Mouse (Mus musculus) pancreas, adult 10 weeks (tissue): ENCODE measurements around the gene Eef2k. TPM values are rescaled to one million over a fixed set of nuclear protein-coding genes. Genes with fewer than 3 reads are reported as not detected.

Experiments used
- polyA plus RNA-seq: library from polyadenylated mRNA; stranded (reverse); fragments of 350-450 nt; fragmentation: Illumina TruSeq; extraction: RNeasy Lipid Tissue Mini Kit (QIAGEN cat#74804); gene quantifications from one replicate; pipeline ENCODE4 v1.2.3, GENCODE M21; 2015; ENCODE audit warnings: low read depth, low replicate concordance; ENCODE audit not compliant: insufficient read depth

The Eef2k gene
- polyA plus RNA-seq = 11.0 TPM

GRCm38 (mm10) chr7:120842345-120843036 is at the start of gene Eef2k:
Gene Eef2k, plus strand, starts transcription at chr7:120842831.

GRCm38 (mm10) chr7:120811834-120812415 is 30.7 kb upstream of the Eef2k start, which contains the start of gene Gm5737:
Gene Gm5737, plus strand, starts transcription at chr7:120812365.

GRCm38 (mm10) chr7:120917592-120918461 is 75.2 kb downstream of the Eef2k start, which contains the start of gene Polr3e:
Gene Polr3e, plus strand, starts transcription at chr7:120917744.

Other genes with a start within 250 kb of the Eef2k start
- gene Uqcrc2, start 207.7 kb upstream of the Eef2k start, polyA plus RNA-seq = 35.2 TPM
- gene Pdzd9, start 172.5 kb upstream of the Eef2k start, polyA plus RNA-seq = not detected
- 14.9 TPM for gene Mosmo, start 165.2 kb upstream of the Eef2k start, polyA plus RNA-seq
- 4.8 TPM for gene Vwa3a, start 103.5 kb upstream of the Eef2k start, polyA plus RNA-seq
- gene Gm5737, start 30.5 kb upstream of the Eef2k start, polyA plus RNA-seq = not detected
- 3.8 TPM for gene Polr3e, start 74.9 kb downstream of the Eef2k start, polyA plus RNA-seq
- 6.9 TPM for gene Cdr2, start 139.5 kb downstream of the Eef2k start, polyA plus RNA-seq
- 0.90 TPM for gene Mfsd13b, start 139.7 kb downstream of the Eef2k start, polyA plus RNA-seq
- gene Mettl9, start 191.6 kb downstream of the Eef2k start, polyA plus RNA-seq = 17.6 TPM
- 0.74 TPM for gene Igsf6, start 231.7 kb downstream of the Eef2k start, polyA plus RNA-seq
- 0.31 TPM for gene Otoa, start 238.8 kb downstream of the Eef2k start, polyA plus RNA-seq